Comparison of ENCODE assay signal across 9 mouse cellular contexts in the genomic region with DNA sequence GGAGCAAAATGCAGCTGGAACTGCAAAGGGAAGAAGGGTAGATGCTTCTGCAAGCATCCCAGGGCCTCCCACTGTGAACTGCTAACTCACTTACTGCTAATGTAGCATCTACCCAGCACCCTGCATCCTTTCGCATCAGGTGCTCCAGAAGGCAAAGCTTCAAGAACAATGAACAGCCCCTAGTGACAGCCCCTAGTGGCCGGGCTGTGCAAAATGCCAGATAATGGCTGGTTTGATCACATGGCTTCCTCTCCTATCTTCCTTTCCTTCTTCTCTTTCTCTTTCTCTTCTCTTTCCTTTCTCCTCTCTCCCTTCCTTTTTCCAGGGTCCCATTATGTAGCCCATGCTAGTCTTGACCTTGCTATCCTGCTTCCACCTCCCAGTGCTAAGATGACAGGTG. TPM values are rescaled to one million over a fixed set of nuclear protein-coding genes. Genes with fewer than 3 reads are reported as not detected.
A peak's percentile ranks its signal among the peaks of the same experiment; 100 is the strongest.
DNase-seq lines count a peak whose midpoint lies in the region; TF ChIP-seq lines count a peak whose summit lies in the region.
"Had no signal": no experiment of that assay in that cellular context is flagged by ENCODE, and none has a peak within 500 bp of the region (broad histone marks: within the 10 kb centered on the region; RNA-seq: fewer than 3 reads in every experiment).

No protein-coding gene starts in this region.

- DNase-seq in layer of hippocampus, adult 2 months (ENCODE audit: low spot score in 2 of 2), result no peak
- no peak for DNase-seq in layer of hippocampus, adult 11-12 months (ENCODE audit: low spot score)
- DNase-seq in ES-CJ7 (ENCODE audit: low read depth, low spot score), result peak; percentile 45
- peak; percentile 13 for DNase-seq in c-Kit-positive CD71-negative TER-119-negative erythroid progenitor cells, embryonic 14.5 days (ENCODE audit: low read depth)
- peak; percentile 7 for DNase-seq in naive thymus-derived CD4-positive, alpha-beta T cell, adult 2 months (ENCODE audit: low read depth)
- DNase-seq in kidney, postnatal 14 days, result no peak
- DNase-seq in gastrocnemius, postnatal 25 days, result no peak
- DNase-seq: cerebellum, adult 11 months had no signal

- TF ChIP-seq CTCF in layer of hippocampus, adult 2 months (conservative IDR thresholded peaks at IDR 0.05), result peak; percentile 69

- H3K27ac ChIP-seq in layer of hippocampus, adult 2 months, result no peak overlapping the region
- H3K27ac ChIP-seq: neural tube, embryonic 12.5 days had no signal

- no peak overlapping the region for H3K4me3 ChIP-seq in layer of hippocampus, adult 2 months
- H3K4me3 ChIP-seq: neural tube, embryonic 12.5 days had no signal

RNA-seq across cellular contexts. Expression of gene Myh11, which starts 48.6 kb away (rescaled TPM):
- total RNA-seq in layer of hippocampus, adult 2 months (2021), result 1 to 10 TPM; 4.7 to 7.0 TPM
- 10 to 100 TPM; 15.0 to 31.6 TPM for total RNA-seq in gastrocnemius, postnatal 25 days (2021)

Comparison
In these comparisons a context has a peak if more than half of its experiments do, and no peak if none do; other contexts are left out.
1. DNase-seq: peak in ES-CJ7 (single experiment), c-Kit-positive CD71-negative TER-119-negative erythroid progenitor cells, embryonic 14.5 days (single experiment) and naive thymus-derived CD4-positive, alpha-beta T cell, adult 2 months (single experiment); none in layer of hippocampus, adult 2 months (0 of 2), layer of hippocampus, adult 11-12 months (single experiment), kidney, postnatal 14 days (single experiment) and gastrocnemius, postnatal 25 days (single experiment).